Mouse (Mus musculus) heart, adult 8-10 months (tissue): Measurements from ENCODE around the gene Slc44a1. TPM values are rescaled to one million over a fixed set of nuclear protein-coding genes. Genes with fewer than 3 reads are reported as not detected.

Experiments
- DNase-seq: peaks from one replicate; pipeline ENCODE4 v3.0.0; 2022; ENCODE audit warnings: low spot score
- total RNA-seq, 4 experiments: library from RNA; stranded (reverse); gene quantifications; 2 replicates each; pipeline ENCODE4 v1.2.4; 2022

Slc44a1 gene
- total RNA-seq, 4 experiments from 2014 or later, result 26.4 to 31.2 (median 28.9) TPM

DNA sequence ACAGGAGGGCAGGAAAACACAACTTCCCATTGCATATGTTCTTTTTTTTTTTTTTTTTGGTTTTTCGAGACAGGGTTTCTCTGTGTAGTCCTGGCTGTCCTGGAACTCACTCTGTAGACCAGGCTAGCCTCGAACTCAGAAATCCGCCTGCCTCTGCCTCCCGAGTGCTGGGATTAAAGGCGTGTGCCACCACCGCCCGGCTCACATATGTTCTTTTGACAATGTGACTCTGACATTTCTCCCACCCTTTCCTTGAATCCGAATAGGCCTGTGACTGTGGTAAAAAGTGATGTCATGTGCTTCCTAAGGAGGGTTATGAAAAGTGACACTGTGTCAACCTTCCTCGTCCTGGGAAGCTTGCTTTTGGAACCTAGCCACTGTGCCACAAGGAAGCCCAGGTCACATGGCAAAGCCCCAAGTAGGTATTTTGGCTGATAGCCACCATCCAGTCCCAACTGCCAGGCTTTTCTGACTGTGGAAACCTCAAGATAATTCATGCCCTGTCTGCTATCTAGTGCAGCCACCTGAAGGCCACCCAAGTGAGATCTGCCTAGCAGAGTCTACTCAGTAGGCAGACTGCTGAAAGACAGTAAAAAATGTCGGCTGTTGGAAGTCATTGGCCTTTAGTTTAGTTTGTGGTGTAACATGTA, 8.5 kb upstream of the Slc44a1 start:
- no peak for DNase-seq

DNA sequence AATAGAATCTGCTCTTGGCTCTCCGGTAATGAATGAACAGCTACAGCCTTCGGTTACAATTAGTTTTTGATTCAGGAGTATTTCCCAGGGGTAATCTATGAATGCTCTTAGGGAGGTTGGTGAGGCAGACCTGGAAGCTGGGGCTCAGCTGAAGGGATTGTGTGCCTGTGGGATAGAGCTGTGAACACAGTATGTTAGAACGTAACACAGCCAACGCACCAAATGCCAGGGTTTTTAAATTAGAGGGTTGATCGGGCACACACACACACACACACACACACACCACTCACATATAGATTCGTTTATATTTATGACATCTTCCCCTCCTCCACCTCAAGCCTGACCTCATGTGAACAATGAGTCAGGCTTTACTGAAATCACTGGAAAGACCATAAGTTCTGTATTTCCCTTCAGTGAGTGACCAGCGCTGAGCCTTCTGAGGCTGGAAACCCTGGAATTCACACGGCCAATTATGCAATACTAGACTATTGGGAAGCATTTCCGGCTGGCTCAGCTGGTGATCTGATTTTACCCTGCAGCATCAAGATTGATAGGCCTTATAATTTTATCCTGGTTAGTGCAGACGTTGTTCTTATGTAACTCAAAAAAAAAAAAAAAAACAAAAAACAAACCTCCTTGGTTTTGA, 3.0 kb upstream of the Slc44a1 start:
- DNase-seq, result peak; percentile 41

DNA sequence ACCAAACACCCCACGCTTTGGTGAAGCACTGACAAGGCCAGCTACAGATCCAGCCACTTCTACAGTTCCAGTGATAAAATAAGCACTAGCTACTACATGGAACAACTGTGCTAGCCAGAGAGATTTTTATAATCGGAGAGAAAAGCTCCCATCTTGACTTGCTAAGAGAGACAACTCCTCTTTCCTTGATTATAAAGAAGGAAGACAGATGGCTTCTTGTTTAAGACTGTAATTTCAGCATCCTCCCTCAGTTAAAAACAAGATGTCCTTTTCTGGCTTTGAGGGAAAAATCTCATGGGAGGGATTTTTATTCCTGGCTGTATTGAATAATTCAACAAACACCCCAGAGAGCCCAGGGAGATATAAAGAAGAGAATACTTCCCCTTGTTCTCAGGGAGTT, 1.8 kb upstream of the Slc44a1 start:
- DNase-seq, result peak; percentile 39

DNA sequence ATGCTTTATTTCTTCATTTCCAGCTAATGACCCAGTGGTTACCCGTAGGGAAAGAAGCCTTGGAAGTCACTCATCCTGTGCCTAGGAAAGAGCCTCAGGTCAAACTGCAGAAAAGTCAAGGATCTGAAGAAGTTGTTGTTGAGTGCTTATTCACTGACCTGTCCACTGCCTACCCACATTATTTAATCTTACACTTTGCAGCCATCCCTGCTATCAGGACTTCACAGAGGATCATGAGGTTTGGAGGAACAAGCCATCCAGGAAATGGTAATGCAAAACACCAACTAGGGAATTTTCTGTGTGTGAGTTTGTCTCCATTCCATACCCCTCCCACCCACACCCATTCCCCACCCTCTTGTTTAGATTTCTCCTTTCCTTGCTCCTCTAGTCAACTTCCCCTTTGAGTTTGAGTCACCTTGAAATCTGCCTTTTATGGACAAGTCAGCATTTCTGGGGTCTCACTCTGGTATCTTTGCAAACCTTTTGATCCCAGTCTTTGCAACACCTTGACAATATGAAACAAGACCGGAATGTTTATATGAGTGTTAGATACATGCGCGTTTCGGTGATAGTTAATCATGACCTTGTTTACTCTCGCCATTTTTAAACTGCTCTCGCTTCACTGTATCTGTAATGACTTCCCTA, 1.3 kb upstream of the Slc44a1 start:
- no peak for DNase-seq

DNA sequence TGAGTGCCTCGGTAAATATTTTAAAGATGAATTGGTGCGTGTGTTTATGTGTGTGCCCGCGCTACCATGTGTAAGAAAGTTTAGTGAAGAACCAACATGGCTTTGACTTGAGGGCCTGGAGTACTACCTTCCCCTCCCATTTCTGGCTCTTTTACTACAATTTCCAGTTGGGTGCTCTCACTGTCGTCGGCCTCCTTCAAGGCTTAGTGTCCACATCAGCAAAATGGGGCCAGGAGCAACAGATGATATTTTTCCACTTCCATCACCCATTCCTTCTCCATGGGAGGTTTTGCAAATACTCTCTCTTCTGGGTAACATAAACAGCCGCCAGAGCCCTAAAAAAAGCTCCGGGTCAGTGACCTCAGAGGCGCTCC, 590 bp upstream of the Slc44a1 start:
- no peak for DNase-seq

DNA sequence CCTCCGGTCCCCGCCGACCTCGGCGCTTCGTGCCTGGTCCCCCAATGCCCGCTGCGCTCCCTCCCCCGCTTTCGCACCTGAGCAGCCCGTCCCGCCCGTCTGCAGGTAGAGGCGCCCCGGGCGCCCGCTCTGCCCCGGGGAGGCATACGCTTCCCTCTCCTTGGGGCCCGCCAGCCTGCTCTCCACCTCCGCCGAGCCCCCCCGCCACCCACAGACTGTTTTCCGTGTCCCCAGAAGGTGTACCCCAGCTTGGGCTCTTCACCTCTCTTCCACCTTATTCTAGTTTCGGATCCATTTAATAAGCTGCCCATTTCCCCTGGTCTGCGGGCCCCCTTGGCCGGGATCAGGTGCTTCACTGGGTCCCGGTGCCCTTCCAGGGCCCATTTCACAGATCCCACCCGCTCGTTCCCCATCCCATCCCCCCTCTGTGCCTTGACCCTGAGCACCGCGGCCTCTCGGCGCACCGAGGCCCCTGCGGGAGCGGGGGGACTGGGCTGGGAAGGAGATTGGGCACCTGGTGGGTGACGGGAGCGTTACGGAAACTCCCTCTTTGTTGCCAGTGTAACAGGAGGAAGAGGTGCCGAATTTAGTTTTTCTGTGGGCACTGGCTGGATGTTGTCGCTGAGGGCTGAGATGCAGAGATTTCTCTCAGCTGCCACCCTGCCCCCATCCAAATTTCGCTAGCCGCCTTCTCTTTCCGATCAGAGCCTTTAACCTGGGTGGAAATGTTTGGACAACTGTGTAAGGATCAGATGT, 781 bp downstream of the Slc44a1 start:
- peak; percentile 28 for DNase-seq

DNA sequence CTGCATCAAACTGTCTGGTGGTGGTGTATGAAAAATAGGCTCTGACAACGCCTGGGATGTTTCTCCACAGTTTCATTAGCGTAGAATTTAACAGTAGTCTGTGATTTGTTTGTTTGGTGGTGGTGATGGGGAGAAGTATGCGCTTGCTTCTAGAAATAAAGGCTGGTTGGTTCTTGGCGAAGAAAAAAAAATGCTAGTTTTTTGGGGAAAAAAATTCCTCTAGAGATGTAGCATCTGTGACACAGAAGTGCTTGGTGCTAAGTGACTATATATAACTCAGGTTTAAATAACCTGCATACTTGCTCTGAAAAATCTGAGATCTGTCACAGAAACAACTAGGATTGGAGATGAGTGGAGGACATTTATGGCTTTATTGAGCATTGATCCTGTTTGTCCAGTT, 1.5 kb downstream of the Slc44a1 start:
- no peak for DNase-seq

DNA sequence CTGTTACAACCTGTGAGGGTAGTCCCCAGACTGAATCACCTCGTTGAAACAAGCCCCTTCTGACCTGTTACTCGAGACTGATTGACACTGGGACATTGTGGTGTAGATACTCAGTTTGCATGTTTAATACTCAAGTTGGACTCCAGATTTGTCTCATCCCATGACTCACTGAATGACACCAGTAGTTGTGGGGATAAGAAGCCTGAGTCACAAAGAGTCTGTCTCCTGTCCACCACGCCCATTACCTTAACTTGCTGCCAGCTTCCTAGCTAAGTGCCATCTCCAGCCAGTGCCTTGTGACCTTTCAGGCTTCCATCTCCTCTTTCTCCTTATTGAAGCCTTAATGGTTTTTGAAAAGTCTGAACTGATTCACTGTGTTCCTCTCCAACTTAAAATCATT, 6.0 kb downstream of the Slc44a1 start:
- no peak for DNase-seq

DNA sequence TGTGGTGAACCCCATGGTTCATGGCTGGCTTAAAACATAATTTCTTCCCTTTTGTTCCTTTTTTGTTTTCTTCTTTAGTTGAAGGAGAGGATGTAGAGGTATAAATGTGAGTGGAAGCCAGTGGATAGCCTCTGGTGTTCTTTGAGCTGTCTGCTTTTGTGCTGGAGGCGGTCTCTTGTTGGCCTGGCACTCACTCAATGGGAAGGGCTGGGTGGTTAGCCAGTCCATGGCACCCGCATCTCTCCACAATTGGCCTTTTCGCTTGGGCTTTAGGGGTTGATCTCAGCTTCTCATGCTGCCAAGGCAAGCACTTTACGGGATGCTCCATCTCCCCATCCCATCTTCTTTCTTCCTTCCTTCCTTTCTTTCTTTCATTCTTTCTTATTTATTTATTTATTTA, 7.6 kb downstream of the Slc44a1 start:
- no peak for DNase-seq

DNA sequence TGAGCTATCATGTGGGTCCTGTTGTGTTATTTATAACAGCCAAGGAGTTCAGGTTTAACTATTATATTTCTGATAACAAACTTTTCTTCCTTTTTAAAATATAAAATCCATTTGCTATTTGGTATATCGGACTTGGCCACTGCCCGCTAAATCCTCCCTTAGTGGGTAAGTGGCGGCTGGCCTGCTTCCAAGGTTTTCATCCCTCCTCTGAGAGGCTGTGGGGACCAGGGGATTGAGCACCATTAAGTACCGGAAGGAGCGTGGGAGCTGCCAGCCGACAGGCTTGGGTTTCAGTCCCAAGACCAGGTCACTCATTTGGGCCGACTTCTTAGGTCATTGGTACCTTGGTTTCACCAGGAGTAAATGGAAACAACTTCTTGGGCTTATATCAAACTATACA, 10.5 kb downstream of the Slc44a1 start:
- DNase-seq, result no peak

DNA sequence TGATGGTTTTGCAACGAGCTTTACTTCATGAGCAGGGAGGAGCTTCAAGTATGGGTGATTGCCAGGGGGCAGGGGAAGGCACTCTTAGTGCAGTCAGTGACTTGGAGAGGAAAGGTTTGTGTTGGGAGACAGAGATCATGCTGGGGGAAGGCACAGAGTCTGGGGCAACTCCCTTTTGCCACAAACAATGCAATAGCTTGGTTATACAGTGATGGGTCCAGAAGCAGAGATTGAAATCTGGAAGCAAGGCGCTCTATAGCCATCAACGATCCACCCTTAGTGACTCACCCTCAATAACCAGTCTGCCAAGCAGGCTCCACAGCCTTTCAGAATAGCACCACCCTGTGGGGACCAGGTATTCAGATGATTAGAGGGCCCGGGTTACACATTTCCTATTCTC, 11.7 kb downstream of the Slc44a1 start:
- peak; percentile 38 for DNase-seq

DNA sequence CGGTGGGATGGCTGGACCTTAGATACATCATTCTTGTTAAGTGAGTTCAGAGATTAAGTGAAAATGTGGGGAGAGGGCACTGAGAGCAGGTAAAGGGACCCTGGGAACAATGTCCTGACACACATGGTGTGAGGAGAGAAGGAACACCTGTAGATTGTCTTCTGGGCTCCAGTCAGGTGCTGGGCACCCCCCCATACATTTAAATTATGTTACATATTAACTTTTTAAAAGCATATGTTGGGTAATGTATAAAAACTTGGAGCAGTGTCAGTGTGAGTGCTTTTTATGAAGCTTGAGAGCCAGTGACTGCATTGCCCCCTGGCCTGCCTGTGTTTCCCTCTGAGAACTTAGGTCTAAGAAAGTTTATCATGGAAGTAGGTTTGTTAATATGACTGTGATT, 12.2 kb downstream of the Slc44a1 start:
- DNase-seq, result no peak

DNA sequence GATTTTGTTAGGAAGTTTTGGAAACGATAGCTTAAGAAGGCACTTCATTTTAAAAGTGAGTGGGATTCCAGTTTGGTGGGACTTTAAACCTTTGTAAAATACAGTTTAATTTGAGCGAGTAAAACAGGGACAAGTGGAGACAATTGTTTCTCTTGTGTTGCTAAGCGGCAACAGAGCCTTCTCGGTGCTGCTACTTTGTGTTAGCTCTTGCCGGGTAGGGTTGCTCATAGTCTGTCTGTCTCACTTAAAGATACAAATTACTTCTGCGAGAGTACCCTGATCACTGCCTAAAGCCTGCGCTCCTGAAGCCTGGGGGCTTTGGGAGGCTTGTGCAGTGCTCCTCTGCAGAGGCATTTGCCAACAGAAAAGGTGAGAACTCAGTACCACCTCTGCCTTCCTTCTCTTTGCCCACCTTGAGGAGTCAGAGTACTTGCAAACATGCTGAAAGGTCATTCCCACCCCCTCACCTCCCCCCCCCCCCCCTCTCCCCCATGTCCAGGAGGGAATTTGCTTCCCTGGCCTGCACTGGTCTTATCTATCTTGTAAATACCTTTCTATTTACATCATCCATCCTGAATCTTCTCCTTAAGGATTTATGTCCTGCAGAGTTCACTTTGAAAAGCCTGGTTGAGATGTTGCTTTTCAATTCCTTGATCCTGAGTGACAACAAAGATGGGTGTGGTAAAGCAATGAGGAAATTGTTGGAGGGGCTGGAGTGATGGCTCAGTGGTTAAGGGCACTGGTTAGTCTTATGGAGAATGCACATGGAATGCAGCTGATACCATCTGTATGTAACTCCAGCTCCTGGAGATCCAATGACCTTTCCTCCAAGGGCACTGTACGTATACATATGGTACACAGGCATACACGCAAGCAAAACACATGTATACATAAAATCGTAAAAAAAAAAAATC, 13.0 kb downstream of the Slc44a1 start:
- no peak for DNase-seq

DNA sequence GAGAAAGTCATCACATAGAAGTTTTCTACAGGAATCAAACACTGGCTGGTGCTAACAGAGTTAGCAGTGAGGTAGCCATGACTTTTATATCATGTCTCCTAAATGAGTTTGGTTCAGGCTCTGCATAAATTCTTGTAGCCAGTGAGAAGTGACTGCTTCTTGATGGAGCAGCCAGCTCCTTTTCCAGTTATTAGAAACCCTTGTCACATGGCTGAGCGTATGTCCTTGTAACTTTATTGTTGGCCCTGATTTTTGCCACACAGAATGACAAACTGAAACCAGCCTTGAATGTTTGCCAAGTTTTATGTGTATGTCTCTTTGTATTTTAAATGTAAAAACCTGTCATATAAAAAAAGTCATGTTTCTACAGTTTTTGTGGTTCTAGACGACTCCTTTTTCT, 15.7 kb downstream of the Slc44a1 start:
- no peak for DNase-seq

DNA sequence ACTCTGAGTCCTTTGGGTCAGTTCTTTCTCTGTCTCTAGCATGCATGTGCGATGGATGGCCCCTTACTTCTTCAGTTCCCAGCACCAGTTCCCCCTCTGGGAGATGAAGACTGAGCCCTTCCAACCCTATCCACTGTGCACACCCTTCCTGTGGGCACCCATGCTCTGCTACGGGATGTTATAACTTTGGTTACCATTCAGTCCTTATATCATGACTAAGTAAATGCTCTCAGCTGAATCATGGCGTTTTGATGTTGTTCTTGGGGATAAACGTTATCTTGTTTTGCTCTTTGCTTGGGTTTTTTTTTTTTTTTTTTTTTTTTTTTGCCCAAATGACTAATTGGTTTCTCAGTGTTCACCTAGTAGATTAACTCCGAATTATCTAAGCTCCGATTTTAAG, 16.4 kb downstream of the Slc44a1 start:
- no peak for DNase-seq

DNA sequence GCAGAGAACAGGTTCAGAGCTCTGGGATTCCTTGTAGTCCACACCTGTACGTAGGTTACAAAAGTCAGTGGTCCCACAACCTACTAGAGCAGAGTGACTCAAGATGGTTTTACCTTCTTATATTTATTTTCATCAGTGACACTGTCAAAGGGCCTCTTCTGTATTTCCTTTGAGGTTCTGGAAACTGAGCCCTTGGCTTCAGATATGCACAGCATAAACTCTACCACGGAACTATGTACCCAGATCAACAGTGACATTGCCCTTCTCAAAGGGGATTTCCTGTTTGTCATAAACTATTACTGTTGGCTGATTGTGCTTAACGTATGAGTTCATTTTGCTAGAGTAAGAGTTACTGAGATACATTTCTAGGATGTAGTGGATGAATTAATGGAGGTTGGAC, 18.3 kb downstream of the Slc44a1 start:
- DNase-seq, result no peak

DNA sequence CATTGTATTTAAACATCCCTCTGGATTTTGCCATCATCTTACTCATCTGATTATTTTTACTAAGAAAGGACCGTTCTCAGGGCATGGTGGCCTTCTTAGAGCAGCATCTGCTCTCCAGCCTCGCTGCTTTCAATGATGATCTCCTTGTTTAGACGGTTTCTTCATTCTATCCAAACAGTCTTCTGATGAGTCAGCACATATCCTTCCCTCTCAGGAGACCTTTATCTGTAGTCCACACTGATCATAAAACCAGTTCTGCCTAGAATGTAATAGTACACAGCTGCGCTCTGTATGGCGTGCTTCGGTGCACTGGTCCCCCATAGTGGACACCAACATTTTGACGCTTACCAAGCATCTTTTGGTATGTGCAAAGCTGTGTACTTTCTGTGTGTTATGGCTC, 19.5 kb downstream of the Slc44a1 start:
- no peak for DNase-seq

DNA sequence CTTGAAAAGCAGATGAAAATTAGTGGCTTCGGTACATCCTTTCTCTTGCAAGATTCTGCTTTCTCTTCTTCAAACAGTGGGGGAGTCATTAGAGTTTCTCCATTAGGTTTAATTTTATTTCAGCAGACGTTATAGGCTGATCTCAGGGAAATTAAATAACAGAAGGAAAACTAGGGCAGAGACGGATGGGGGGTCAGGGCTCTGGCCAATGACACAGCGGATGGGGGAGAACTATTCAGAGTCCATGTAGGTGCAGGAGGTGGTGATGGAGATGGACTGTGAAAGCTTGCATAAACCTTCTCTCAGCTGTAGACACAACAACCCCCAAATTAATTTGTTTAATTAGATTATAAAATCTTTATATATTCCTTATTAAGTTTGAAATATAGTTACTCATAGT, 20.8 kb downstream of the Slc44a1 start:
- DNase-seq, result no peak

DNA sequence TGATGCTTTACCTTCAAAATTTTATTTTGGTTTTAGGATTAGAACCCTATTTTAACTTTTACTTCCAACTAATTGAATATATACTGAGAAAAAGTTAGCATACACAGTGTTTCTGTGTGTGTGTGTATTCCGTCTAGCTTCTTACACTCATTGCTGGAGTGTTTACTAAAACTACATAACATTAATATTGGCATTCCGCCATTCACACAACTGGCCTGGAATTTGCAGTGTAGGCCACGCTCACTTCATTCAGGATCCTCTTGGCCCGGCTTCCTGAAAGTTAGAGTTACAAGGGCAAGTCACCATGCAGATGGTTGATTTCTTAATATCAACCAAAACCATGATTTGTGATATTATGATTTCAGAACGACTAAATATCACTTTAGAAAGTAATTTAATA, 21.9 kb downstream of the Slc44a1 start:
- DNase-seq, result no peak

DNA sequence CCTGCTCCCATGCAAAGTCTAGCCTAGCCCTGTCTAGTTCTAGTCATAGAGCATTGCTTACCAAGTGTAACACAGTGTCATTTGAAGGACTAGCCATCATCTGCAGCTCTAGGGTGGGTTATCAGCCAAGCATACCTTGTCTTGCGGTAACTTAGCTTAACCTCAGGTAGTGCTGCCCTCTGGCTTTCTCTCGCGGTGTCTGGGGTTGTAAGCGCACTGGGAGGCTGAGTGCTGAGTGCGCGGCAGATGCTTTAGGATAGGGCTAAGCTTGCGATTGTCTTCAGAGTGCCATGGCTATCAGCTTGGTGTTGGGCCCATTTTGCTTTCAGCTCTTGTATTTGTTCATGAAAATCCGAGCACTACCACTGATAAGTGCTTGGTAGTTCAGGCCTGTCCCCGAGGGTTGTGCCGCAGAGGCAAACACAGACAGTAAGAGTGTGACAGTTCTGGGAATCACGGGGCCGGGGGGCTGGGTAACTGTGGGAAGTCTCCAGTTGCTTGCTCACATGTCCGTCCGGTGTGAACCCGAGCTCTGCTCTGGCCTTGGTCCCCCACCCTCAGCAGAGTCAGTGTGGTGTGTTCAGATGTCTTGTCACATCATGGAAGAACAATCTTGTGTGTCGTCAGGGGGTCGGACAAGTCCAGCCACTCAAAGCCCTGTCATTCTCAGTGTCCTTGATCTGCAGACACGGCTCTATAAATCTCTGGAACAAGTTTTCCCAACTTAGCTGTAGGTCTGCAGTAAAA, 22.5 kb downstream of the Slc44a1 start:
- no peak for DNase-seq

DNA sequence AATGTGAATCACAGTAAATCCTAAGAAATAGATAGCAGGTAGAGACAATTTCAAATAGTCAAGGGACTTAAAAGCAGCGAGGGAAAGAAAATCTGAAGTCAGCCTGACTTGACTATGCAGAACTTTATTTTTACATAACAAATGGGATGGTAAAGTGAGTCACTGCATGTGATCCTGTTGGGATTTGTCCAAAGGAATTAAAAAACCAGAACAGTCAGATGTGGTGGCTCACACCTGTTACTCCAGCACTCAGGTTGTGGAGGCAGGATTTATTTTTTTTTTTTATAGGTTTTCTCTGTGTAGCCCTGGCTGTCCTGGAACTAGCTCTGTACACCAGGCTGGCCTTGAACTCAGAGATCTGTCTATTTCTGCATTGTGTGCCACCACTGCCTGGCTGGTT, 25.7 kb downstream of the Slc44a1 start:
- DNase-seq, result no peak
